Mouse (Mus musculus) left cerebral cortex, postnatal 4 days (tissue): ENCODE data around the gene Cdh13. TPM values are rescaled to one million over a fixed set of nuclear protein-coding genes. Genes with fewer than 3 reads are reported as not detected.
"Not testable (repeated sequence)": the region's sequence is repeated elsewhere in the genome, so short reads cannot be mapped to it uniquely, and the experiment has no call there.

Source experiments
- DNase-seq: peaks from one replicate; pipeline ENCODE4 v3.0.0-alpha.2; 2022
- intact Hi-C: fragments of 180-260 bp; cut with DNase I; formaldehyde crosslinking; loops from one replicate; pipeline ENCODE4 v1.15.1; 2025
- total RNA-seq, 2 experiments: library from RNA; stranded (reverse); gene quantifications; 2 replicates each; pipeline ENCODE4 v1.2.3; 2021

The Cdh13 gene
- total RNA-seq, 2 experiments from 2014 or later: 173 to 179 TPM

GRCm38 (mm10) chr8:119284920-119285319 lies 1001.4 kb downstream of the Cdh13 start:
- DNase-seq: peak; percentile 94

DNA sequence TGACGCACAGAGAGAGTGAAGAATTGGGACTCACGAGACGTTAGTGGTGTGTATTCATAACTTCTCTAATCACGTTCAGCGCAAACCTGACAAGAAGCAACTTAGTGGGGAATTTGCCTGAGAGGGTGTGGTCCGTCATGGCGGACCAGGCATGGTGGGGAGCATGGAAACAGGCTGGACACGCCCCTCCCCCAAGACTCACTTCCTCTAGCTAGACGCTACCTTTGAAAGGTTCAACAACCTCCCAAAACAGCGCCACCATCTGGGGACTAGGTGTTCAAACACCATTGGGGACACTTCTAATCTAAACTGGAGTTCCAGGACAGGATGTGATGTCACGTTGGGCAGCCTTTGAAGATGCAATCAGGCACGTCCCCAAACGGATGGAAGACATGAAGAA lies 1011.9 kb downstream of the Cdh13 start:
- intact Hi-C loops: no loop called here
- DNase-seq: no peak

More at GRCm38 (mm10) chr8:119284920-119285319, 1001.4 kb downstream of the Cdh13 start:
- intact Hi-C loops: no loop called here

DNA sequence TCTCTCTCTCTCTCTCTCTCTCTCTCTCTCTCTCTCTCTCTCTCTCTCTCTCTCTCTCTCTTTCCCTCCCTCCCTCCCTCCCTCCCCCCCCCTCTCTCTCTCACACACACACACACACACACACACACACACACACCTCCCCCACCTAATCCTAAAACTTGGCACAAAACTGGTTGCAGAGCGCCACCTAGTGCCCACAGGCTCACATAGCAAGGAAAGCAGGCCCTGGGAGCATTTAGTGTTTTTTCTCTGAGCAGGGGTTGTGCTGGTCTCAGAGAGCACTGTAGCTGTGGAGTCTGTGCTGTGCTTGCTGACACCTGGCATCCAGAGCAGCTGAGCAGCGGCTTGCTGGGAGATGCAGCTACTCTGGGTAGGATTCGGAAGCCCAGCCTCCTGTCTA lies 1014.2 kb downstream of the Cdh13 start:
- intact Hi-C loops: not testable (repeated sequence)

GRCm38 (mm10) chr8:119300335-119300734 lies 1016.8 kb downstream of the Cdh13 start:
- DNase-seq: no peak
- intact Hi-C loops: no loop called here

More for the DNA sequence above, 1014.2 kb downstream of the Cdh13 start:
- peak; percentile 42 for DNase-seq

- intact Hi-C loops: no loop called here
- peak; percentile 67 for DNase-seq
Observed at GRCm38 (mm10) chr8:119304196-119304595, 1020.7 kb downstream of the Cdh13 start.

DNA sequence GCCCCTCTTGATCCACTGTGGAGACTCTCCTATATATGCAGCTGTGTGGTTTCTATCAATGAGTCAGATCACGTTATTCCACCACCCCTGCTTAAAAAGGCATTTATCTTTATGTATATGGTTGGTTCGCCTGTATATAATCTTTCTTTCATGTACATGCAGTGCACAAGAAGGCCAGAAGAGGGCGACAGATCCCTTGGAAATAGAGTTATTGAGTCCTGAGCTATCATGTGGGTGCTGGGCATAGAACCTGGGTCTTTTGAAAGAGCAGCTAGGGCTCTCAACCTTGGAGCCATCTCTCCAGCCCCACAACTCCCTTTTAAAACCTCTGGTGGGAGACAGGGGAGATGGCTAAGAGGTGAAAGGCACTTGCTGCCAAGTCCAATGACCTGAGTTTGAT lies 1027.9 kb downstream of the Cdh13 start:
- intact Hi-C loops: no loop called here
- DNase-seq: peak; percentile 13

DNA sequence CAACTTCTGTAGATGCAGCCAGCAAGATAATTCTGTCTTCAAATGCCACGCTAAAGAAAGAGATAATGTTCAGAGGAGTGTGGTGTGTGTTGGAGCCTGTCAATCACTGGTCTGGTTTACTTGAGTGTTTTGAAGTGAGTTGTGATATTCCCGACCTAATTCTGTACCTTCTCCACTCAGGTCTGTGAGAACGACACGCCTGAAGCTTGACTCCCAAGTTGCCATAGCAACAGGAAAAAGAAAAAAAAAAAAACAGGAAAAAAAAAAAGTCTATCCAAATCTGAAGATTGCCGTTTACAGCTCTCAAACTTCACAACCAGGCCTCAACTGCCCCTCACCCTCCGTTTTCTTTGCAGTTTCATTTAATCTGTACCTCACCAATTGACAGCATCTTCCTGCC lies 1039.7 kb downstream of the Cdh13 start:
- intact Hi-C loops: no loop called here
- no peak for DNase-seq

DNA sequence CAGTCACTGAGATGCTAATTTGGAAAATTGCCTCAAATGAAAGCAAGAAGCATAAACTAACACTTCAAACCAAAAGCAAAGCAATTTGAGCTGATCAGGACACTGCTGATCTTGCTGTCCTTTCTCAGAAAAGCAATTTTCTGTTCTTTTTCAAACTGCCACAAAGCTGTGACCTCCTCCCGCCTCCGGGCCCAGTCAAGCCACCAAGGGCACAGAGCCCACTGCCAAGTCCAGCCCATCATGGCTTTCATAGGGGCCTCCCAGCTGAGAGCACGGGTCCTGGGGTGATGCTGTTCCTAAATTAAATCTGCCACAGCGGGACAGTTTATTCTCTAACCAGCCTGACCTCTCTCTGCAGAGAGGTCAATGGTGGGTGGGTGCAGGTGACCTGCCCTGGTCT lies 1056.0 kb downstream of the Cdh13 start:
- intact Hi-C loops: no loop called here
- DNase-seq: no peak

- DNase-seq: no peak
- intact Hi-C loops: no loop called here
Observed at GRCm38 (mm10) chr8:119343606-119344005, 1060.1 kb downstream of the Cdh13 start.

- intact Hi-C loops: no loop called here
- peak; percentile 95 for DNase-seq
Observed at GRCm38 (mm10) chr8:119344190-119344856, 1060.8 kb downstream of the Cdh13 start, which contains the start of gene Hsbp1. TSS of gene Hsbp1 (plus strand) at chr8:119344488.

DNA sequence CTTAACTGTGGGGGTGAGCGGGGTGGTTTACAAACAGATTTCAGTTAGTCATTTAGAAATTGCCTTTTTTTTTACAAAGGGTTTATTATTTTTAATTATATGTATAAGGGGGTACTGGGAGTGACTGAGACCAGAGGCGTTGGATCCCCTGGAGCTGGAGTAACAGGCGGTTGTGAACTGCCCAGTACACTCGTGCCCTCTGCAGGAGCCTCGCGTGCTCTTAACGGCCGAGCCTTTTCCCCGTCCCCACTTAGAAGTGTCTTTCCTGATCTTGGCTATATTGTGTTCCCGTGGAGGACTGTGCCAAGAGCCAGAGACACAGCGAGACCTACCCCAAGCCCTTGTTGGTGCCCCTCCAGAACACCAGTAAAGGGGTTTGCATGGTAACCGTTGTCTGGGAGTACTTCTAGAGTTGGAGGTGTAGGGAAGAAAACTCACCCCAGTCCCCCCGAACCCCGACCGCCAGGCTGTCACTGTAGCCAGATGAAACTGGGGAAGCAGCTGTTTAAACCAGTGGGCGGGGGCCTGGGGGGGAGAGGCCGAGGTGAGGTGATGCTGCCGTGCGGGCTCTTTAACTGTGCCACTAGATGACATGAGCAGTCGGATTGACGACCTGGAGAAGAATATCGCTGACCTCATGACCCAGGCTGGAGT lies 1061.6 kb downstream of the Cdh13 start:
- intact Hi-C loops: no loop called here
- DNase-seq: peak; percentile 17

GRCm38 (mm10) chr8:119345683-119346075 lies 1062.1 kb downstream of the Cdh13 start:
- peak; percentile 21 for DNase-seq
- intact Hi-C loops: no loop called here

DNA sequence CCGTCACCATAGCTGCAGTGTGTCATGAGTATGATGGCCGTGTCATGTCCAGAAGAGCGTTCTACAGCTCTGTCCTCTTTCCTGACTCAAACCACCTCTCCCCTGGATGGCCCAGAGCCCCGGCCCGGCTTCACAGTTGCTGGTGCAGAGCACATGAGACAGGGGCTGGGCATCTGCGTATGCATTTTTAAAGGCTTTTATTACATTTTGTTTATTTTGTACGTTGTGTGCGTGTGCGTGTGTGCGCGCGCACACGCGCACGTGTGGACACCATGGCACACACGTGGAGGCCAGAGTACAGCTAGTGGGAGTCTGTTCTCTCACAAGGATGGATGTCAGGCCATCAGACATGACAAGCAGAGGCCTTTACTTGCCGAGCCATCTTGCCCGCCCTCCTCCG lies 1068.1 kb downstream of the Cdh13 start:
- DNase-seq: no peak
- intact Hi-C loops: no loop called here

DNA sequence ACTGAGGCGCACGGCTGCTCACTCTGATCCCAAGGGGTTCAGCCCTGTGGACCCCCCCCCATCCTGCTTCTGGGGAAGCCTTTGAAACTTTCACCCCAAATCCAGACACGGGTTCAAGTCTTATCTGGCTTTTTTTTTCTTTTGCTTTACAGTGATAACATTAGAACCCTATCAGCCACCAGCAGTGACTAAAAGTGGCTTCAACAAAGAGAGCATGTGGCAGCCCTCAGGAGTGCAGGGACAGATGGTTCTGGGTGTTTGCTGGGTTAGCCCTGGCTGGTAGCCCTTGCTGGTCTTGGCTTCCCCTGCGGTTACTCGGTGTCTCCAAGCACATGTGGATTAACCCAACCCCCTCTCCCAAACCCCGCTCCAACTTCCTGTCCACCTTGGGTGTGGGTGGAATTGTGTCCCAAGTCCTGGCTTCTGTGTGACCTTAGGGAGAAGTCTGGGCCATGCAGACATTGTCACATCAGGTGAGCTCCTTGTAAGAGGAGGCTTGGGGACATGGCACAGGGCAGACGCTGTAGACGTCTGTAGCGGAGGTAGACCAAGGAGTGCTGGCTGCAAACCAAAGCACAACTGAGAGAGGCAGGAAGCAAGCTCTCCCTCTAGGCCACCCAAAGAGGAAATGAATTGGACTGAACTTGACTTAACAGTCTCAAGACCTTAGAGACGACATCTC lies 1069.6 kb downstream of the Cdh13 start:
- DNase-seq: peak; percentile 57
- intact Hi-C loops: no loop called here

DNA sequence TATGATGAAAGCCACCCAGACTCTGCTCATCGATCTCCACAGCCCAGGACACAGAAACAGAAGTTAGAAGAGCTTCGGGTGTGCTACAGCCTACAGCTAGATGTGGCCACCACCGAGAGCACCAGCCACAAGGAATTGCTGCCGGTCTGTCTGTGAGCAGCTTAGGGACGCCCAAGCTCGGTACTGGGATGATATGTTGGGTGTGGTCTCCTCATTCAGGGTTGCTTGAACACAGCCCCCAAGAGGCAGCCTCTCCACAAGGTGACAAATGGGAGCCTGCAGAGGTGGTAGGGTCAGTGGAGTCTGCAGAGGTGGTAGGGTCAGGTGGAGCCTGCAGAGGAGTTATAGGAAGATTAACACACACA lies 1070.1 kb downstream of the Cdh13 start:
- intact Hi-C loops: no loop called here
- DNase-seq: no peak

GRCm38 (mm10) chr8:119356631-119357030 lies 1073.1 kb downstream of the Cdh13 start:
- intact Hi-C loops, DNase-seq: not testable (repeated sequence)

- DNase-seq: no peak
- intact Hi-C loops: no loop called here
Observed at GRCm38 (mm10) chr8:119358175-119358574, 1074.6 kb downstream of the Cdh13 start.

- intact Hi-C loops: no loop called here
- peak; percentile 73 for DNase-seq
Observed at GRCm38 (mm10) chr8:119358836-119359235, 1075.3 kb downstream of the Cdh13 start.

- intact Hi-C loops: no loop called here
- DNase-seq: no peak
Observed at GRCm38 (mm10) chr8:119360686-119361295, 1077.3 kb downstream of the Cdh13 start.
